Comparison of ENCODE assay signal across 8 mouse cellular contexts in the genomic region with DNA sequence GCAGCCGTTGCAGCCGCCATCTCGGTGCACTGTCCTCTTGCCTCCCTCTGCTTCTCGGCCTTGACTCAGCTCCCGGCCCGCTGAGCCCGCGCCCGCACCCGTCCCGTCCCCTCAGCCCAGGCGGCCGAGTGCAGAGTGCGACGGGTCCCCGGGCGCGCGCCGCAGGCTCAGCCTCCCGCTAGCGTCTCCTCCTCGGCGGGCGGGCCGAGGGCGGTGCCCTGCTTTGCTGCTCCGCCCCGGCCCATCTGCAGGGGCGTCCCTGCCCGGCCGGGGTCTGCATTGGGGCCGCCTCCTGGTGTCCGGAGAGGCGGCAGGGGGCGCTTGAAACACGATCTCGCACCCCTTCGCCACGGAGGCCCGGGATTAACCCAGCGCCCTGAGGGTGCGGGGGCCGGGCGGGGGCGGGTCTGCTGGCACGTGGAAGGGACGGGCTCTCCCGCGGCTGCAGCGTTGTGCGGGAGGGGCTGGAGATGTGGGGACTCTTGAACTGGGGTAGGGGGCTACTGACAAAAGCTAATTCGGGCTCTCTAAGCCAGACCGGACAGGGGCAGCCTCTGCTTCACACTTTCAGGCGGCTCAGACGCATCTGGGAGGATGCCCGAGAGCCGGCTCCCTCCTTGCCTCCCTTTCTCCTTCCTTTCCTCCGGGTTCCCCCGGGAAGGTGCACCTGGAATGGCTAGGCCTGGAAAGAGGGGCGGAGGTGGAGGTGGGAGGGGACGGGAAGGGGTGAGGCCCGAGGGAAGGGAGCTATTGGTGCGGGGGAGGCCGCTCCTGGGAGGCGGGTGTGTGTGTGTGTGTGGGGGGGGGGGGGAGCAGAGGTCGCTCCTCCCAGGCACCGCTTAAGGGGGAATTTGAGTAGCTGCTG. TPM values are rescaled to one million over a fixed set of nuclear protein-coding genes. Genes with fewer than 3 reads are reported as not detected.
DNase-seq lines count a peak whose midpoint lies in the region; ATAC-seq and TF ChIP-seq lines count a peak whose summit lies in the region.

No protein-coding gene starts in this region.

- H3K36me3 ChIP-seq in embryonic facial prominence, embryonic 11.5 days (replicated peaks; ENCODE audit: control insufficient read depth, insufficient read depth, low read depth, low read length): peaks cover 3% of the 10 kb centered on the region; the same call in 1 of the 2 replicates
- peaks cover 29% of the 10 kb centered on the region for H3K36me3 ChIP-seq in limb, embryonic 14.5 days (ENCODE audit: control insufficient read depth, insufficient read depth, low read length)
- H3K36me3 ChIP-seq in midbrain, embryonic 14.5 days (ENCODE audit: control insufficient read depth, insufficient read depth, low read length): peaks cover 34% of the 10 kb centered on the region

- H3K9me3 ChIP-seq in embryonic facial prominence, embryonic 11.5 days (replicated peaks; ENCODE audit: control insufficient read depth, low read length): no peaks in the 10 kb centered on the region
- no peaks in the 10 kb centered on the region for H3K9me3 ChIP-seq in limb, embryonic 14.5 days (ENCODE audit: control insufficient read depth, low read length)
- H3K9me3 ChIP-seq in midbrain, embryonic 14.5 days (ENCODE audit: control insufficient read depth, low read length): no peaks in the 10 kb centered on the region

- WGBS in embryonic facial prominence, embryonic 11.5 days: 0% methylated on average over 51 of the region's 68 CpGs
- 0% methylated on average over 34 of the region's 68 CpGs for WGBS in limb, embryonic 14.5 days
- WGBS in midbrain, embryonic 14.5 days: 1% methylated on average over 68 of the region's 68 CpGs

- DNase-seq in 3134 (ENCODE audit: extremely low read depth, insufficient read length, low spot score): peak; percentile 90
- DNase-seq in adrenal gland, adult 8-10 months: peak; percentile 80
- peak; percentile 93 for DNase-seq in embryonic facial prominence, embryonic 11.5 days (ENCODE audit: low spot score)
- peak; percentile 82 to 83 for DNase-seq in heart, adult 18-20 months
- peak; percentile 91 for DNase-seq in kidney, adult 18-20 months
- peak; percentile 85 for DNase-seq in limb, embryonic 14.5 days (ENCODE audit: low spot score)
- peak; percentile 92 for DNase-seq in midbrain, embryonic 14.5 days
- DNase-seq in spleen, postnatal 14 days (ENCODE audit: low spot score in 2 of 2): peak; percentile 55 to 62

- H3K4me3 ChIP-seq in embryonic facial prominence, embryonic 11.5 days (ENCODE audit: low read depth, low read length): peak overlapping the region; percentile 69
- H3K4me3 ChIP-seq in limb, embryonic 14.5 days (replicated peaks; ENCODE audit: low read length): peak overlapping the region; percentile 72
- peak overlapping the region; percentile 66 for H3K4me3 ChIP-seq in midbrain, embryonic 14.5 days (replicated peaks; ENCODE audit: low read depth, low read length)

- H3K27me3 ChIP-seq in embryonic facial prominence, embryonic 11.5 days (ENCODE audit: control insufficient read depth, insufficient read depth, low read length): no peaks in the 10 kb centered on the region
- H3K27me3 ChIP-seq in limb, embryonic 14.5 days (ENCODE audit: control insufficient read depth, insufficient read depth, low read length): no peaks in the 10 kb centered on the region
- H3K27me3 ChIP-seq in midbrain, embryonic 14.5 days (ENCODE audit: control insufficient read depth, insufficient read depth, low read length): no peaks in the 10 kb centered on the region

- H3K4me1 ChIP-seq in embryonic facial prominence, embryonic 11.5 days (ENCODE audit: control insufficient read depth, insufficient read depth, low read length): peaks cover 4% of the 10 kb centered on the region; the same call in 1 of the 2 replicates
- peaks cover 20% of the 10 kb centered on the region for H3K4me1 ChIP-seq in limb, embryonic 14.5 days (ENCODE audit: control insufficient read depth, insufficient read depth, low read length)
- peaks cover 31% of the 10 kb centered on the region for H3K4me1 ChIP-seq in midbrain, embryonic 14.5 days (ENCODE audit: control insufficient read depth, insufficient read depth, low read length)

- peak; percentile 90 for ATAC-seq in embryonic facial prominence, embryonic 11.5 days (replicated peaks; ENCODE audit: insufficient number of reproducible peaks, low FRiP score, low TSS enrichment, low read depth)
- ATAC-seq in limb, embryonic 14.5 days (ENCODE audit: low FRiP score, low read depth): peak; percentile 84
- ATAC-seq in midbrain, embryonic 14.5 days (ENCODE audit: low FRiP score, low TSS enrichment): peak; percentile 85

- H3K9ac ChIP-seq in embryonic facial prominence, embryonic 11.5 days (replicated peaks; ENCODE audit: low read length): peak overlapping the region; percentile 83
- H3K9ac ChIP-seq in limb, embryonic 14.5 days (ENCODE audit: low read depth, low read length, severe bottlenecking): peak overlapping the region; percentile 72
- peak overlapping the region; percentile 78 for H3K9ac ChIP-seq in midbrain, embryonic 14.5 days (replicated peaks; ENCODE audit: low read length)

- H3K27ac ChIP-seq in embryonic facial prominence, embryonic 11.5 days (replicated peaks; ENCODE audit: low read depth, low read length): peak overlapping the region; percentile 88
- H3K27ac ChIP-seq in limb, embryonic 14.5 days (replicated peaks; ENCODE audit: low read depth, low read length): peak overlapping the region; percentile 94
- peak overlapping the region; percentile 89 for H3K27ac ChIP-seq in midbrain, embryonic 14.5 days (replicated peaks; ENCODE audit: low read depth, low read length)

- peak; percentile 54; the same call in 1 of the 2 replicates for TF ChIP-seq POLR2A in limb, embryonic 14.5 days (IDR thresholded peaks at IDR 0.05; ENCODE audit: borderline replicate concordance, extremely low read depth, insufficient read depth, insufficient read length)

- peak overlapping the region; percentile 89 for H3K4me2 ChIP-seq in embryonic facial prominence, embryonic 11.5 days (ENCODE audit: low read depth, low read length)
- H3K4me2 ChIP-seq in limb, embryonic 14.5 days (replicated peaks; ENCODE audit: low read depth, low read length, severe bottlenecking): peak overlapping the region; percentile 91
- H3K4me2 ChIP-seq in midbrain, embryonic 14.5 days (ENCODE audit: low read length): peak overlapping the region; percentile 94

RNA-seq across cellular contexts. Expression of gene Polr2h, which starts 1.3 kb away (rescaled TPM):
- total RNA-seq in adrenal gland, adult 8-10 months (2022): 10 to 100 TPM; 44.3 to 56.0 (median 51.0) TPM
- 120 and 124 TPM in 2 replicates for polyA plus RNA-seq in embryonic facial prominence, embryonic 11.5 days (2014; fragmentation: Nextera tagmentation; extraction: Ambion mirVana)
- 10 to 100 TPM; 11.0 to 13.1 TPM for total RNA-seq in heart, adult 18-20 months (2021)
- polyA plus RNA-seq in limb, embryonic 14.5 days (2012; rRNA removed): 65.1 and 77.0 TPM in 2 replicates
- 112 and 121 TPM in 2 replicates for polyA plus RNA-seq in limb, embryonic 14.5 days (2014; fragmentation: Nextera tagmentation; extraction: Ambion mirVana)
- polyA plus RNA-seq in midbrain, embryonic 14.5 days (2014; fragmentation: Nextera tagmentation; extraction: Ambion mirVana): 89.6 and 95.7 TPM in 2 replicates

RNA-seq across cellular contexts. Expression of gene Clcn2, which starts 1.3 kb away (rescaled TPM):
- total RNA-seq in adrenal gland, adult 8-10 months (2022): 10 to 100 TPM; 44.5 to 52.2 (median 47.6) TPM
- polyA plus RNA-seq in embryonic facial prominence, embryonic 11.5 days (2014; fragmentation: Nextera tagmentation; extraction: Ambion mirVana): 13.0 and 14.8 TPM in 2 replicates
- 1 to 10 TPM; 1.2 to 1.6 TPM for total RNA-seq in heart, adult 18-20 months (2021)
- polyA plus RNA-seq in limb, embryonic 14.5 days (2012; rRNA removed): 72.9 and 102 TPM in 2 replicates
- 17.1 and 21.6 TPM in 2 replicates for polyA plus RNA-seq in limb, embryonic 14.5 days (2014; fragmentation: Nextera tagmentation; extraction: Ambion mirVana)
- 27.2 and 30.9 TPM in 2 replicates for polyA plus RNA-seq in midbrain, embryonic 14.5 days (2014; fragmentation: Nextera tagmentation; extraction: Ambion mirVana)

RNA-seq across cellular contexts. Expression of gene Chrd, which starts 16.7 kb away (rescaled TPM):
- 10 to 100 TPM; 10.2 to 30.3 (median 20.0) TPM for total RNA-seq in adrenal gland, adult 8-10 months (2022)
- 1.5 and 1.7 TPM in 2 replicates for polyA plus RNA-seq in embryonic facial prominence, embryonic 11.5 days (2014; fragmentation: Nextera tagmentation; extraction: Ambion mirVana)
- total RNA-seq in heart, adult 18-20 months (2021): 1 to 10 TPM; 1.7 to 2.0 TPM
- 38.9 and 47.1 TPM in 2 replicates for polyA plus RNA-seq in limb, embryonic 14.5 days (2012; rRNA removed)
- 11.5 and 11.6 TPM in 2 replicates for polyA plus RNA-seq in limb, embryonic 14.5 days (2014; fragmentation: Nextera tagmentation; extraction: Ambion mirVana)
- polyA plus RNA-seq in midbrain, embryonic 14.5 days (2014; fragmentation: Nextera tagmentation; extraction: Ambion mirVana): 6.3 and 8.2 TPM in 2 replicates

RNA-seq across cellular contexts. Expression of gene Thpo, which starts 18.1 kb away (rescaled TPM):
- total RNA-seq in adrenal gland, adult 8-10 months (2022): 1 to 10 TPM; 2.3 to 3.1 (median 2.7) TPM
- polyA plus RNA-seq in embryonic facial prominence, embryonic 11.5 days (2014; fragmentation: Nextera tagmentation; extraction: Ambion mirVana): 0.48 TPM in 1 of 2 replicates, not detected in the other
- total RNA-seq in heart, adult 18-20 months (2021): under 1 TPM in 1 of 2 experiments, not detected in 1; 0.18 TPM
- polyA plus RNA-seq in limb, embryonic 14.5 days (2012; rRNA removed): 3.8 and 4.5 TPM in 2 replicates
- polyA plus RNA-seq in limb, embryonic 14.5 days (2014; fragmentation: Nextera tagmentation; extraction: Ambion mirVana): 0.78 and 1.4 TPM in 2 replicates
- polyA plus RNA-seq in midbrain, embryonic 14.5 days (2014; fragmentation: Nextera tagmentation; extraction: Ambion mirVana): 0.99 and 1.4 TPM in 2 replicates

RNA-seq across cellular contexts. Expression of gene Fam131a, which starts 23.2 kb away (rescaled TPM):
- 10 to 100 TPM; 15.1 to 24.4 (median 19.7) TPM for total RNA-seq in adrenal gland, adult 8-10 months (2022)
- 3.9 and 4.4 TPM in 2 replicates for polyA plus RNA-seq in embryonic facial prominence, embryonic 11.5 days (2014; fragmentation: Nextera tagmentation; extraction: Ambion mirVana)
- 10 to 100 TPM; 19.8 to 31.3 TPM for total RNA-seq in heart, adult 18-20 months (2021)
- polyA plus RNA-seq in limb, embryonic 14.5 days (2012; rRNA removed): 15.6 and 21.3 TPM in 2 replicates
- polyA plus RNA-seq in limb, embryonic 14.5 days (2014; fragmentation: Nextera tagmentation; extraction: Ambion mirVana): 10.3 and 11.0 TPM in 2 replicates
- 45.3 and 50.1 TPM in 2 replicates for polyA plus RNA-seq in midbrain, embryonic 14.5 days (2014; fragmentation: Nextera tagmentation; extraction: Ambion mirVana)

Comparison
In these comparisons a context has a peak if more than half of its experiments do, and no peak if none do; other contexts are left out.
1. Peak in every context shown above with its lines: DNase-seq, ATAC-seq, H3K4me3 ChIP-seq and H3K27ac ChIP-seq.